Mouse (Mus musculus) cerebral cortex, adult 2 months (tissue): Measurements from ENCODE around the gene Slc7a15.

Source experiments
- WGBS: fragments of 180-500 bp; shearing (Covaris S2); methylation state at CpG from one replicate; pipeline ENCODE4 v1.1.7; 2018; 5-methylcytosine and 5-hydroxymethylcytosine counted together

Gene Slc7a15

GRCm38 (mm10) chr12:8559876-8560275 lies 39.0 kb downstream of the Slc7a15 start:
- 79% methylated on average over 3 of the region's 3 CpGs for WGBS

DNA sequence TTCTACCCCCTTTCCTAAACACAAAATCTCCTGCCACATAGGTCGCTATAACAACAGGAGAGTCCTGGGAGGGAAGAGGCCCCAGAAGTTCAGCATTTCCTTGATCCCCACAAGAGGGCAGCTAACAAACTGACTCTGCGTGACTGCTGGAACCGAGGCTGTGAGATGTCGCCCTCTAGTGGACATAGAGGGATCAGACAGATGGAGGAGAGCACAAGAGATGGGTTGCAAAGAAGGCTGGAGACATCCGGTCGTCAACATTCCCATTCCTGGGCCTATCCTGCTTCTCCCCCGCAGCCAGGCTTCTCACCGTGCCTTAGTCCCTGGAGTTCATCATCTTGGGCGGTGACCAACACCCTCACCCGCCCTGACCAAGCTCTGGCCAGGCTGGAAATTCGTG lies 51.5 kb downstream of the Slc7a15 start:
- WGBS = 25% methylated on average over 11 of the region's 11 CpGs

GRCm38 (mm10) chr12:8546801-8547200 lies 52.1 kb downstream of the Slc7a15 start:
- WGBS = 93% methylated on average over 6 of the region's 6 CpGs

- WGBS = 59% methylated on average over 5 of the region's 5 CpGs
Observed at GRCm38 (mm10) chr12:8545066-8545610, 53.7 kb downstream of the Slc7a15 start.

GRCm38 (mm10) chr12:8542371-8542770 lies 56.5 kb downstream of the Slc7a15 start:
- WGBS = 79% methylated on average over 4 of the region's 4 CpGs

DNA sequence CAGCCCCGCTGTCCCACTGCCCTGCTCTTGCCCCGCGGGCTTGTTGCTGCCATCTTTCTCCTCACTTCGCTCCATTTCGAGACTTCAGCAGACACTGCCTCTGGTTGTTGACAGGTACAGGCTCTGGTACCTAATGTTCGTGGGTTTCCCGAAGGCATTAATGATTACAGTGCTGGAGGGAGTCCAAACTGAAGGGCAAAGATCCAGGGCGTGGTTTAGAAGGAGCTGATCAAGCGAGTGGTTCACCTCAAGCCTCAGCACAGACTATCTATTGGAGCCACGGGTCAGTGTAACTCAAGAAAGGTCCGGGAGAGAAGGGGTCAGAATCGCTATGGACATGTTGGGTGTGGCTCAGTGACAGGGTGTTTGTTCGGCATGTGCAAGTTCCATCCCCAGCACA lies 59.4 kb downstream of the Slc7a15 start:
- WGBS = 88% methylated on average over 13 of the region's 13 CpGs

DNA sequence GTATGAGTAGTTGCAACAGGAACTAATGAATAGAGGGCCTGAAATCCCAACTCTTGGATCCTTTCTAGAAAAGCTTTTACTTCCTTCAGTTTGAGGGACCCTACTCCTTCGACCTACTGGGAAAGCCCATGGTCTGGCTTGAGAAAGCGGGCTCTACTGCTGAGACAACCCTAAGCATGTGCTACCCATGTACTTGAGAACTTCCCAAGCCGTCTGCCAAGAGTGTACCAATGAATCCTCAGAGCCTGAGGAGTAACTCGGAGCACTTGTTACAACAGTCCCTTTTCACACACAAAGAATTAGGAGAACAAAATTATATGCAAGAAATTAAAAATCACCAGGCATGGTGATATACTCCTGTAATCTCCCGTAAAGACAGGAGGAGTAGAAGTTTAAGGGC lies 61.6 kb downstream of the Slc7a15 start:
- WGBS = 96% methylated on average over 5 of the region's 5 CpGs

DNA sequence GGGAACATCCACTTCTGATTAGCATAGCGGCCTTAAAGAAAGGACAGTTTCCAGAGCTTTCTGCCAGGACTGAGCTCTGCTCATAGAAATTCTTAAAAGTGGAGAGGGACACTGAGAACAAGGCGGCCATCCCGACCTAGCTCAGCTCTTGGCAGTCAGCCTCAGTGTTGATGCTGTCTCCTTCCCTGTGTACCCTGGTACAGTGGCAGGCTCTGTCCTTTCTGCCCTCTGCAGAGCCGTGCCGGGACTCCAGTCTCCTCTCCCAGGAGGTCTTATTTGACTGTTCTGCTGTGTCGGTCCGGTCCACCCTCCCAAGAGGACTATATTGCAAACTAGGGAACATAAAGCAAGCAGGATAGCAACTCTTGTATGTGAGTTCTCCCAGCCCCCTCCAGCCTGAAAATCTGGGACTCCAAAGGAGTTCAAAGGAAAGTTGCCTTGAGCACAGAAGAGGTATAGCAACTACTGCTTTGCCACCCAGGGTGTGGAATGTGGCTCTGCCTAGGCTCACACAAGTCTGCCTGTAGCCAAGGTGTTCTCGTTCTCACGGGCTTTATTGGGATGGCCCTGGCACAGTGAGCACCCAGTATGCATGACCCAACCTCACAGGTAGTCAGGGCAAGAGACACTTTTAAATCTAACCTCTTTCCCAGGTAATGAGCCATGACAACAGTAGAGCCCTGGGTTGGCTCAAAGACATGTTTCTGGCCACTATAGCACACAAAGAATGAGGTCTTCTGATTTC lies 62.5 kb downstream of the Slc7a15 start:
- WGBS = 72% methylated on average over 9 of the region's 9 CpGs

- WGBS = 92% methylated on average over 7 of the region's 7 CpGs
Observed at GRCm38 (mm10) chr12:8535596-8535995, 63.3 kb downstream of the Slc7a15 start.

- WGBS = 100% methylated on average over 1 of the region's 1 CpGs
Observed at GRCm38 (mm10) chr12:8534915-8535314, 64.0 kb downstream of the Slc7a15 start.

DNA sequence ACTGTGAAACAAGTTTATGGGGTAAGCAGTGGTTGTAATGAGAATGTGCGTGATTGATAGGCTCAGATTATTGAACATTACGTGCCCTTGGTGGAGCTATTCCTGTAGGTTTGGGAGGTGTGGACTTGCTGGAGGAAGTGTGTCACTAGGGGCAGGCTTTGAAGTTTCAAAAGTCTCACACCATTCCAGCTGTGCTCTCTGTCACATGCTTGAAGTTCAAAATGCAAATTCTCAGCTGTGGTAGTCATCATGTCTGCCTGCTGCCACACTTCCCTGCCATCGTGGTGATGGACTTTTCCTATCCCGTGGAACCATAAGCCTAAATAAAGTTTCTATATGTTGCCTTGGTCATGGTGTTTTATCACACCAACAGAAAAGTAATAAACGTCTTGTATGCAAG lies 71.1 kb downstream of the Slc7a15 start:
- 79% methylated on average over 5 of the region's 5 CpGs for WGBS

- 88% methylated on average over 1 of the region's 1 CpGs for WGBS
Observed at GRCm38 (mm10) chr12:8527175-8527574, 71.7 kb downstream of the Slc7a15 start.

- 75% methylated on average over 5 of the region's 5 CpGs for WGBS
Observed at GRCm38 (mm10) chr12:8524062-8524461, 74.8 kb downstream of the Slc7a15 start.

GRCm38 (mm10) chr12:8522711-8523110 lies 76.2 kb downstream of the Slc7a15 start:
- 58% methylated on average over 2 of the region's 2 CpGs for WGBS

DNA sequence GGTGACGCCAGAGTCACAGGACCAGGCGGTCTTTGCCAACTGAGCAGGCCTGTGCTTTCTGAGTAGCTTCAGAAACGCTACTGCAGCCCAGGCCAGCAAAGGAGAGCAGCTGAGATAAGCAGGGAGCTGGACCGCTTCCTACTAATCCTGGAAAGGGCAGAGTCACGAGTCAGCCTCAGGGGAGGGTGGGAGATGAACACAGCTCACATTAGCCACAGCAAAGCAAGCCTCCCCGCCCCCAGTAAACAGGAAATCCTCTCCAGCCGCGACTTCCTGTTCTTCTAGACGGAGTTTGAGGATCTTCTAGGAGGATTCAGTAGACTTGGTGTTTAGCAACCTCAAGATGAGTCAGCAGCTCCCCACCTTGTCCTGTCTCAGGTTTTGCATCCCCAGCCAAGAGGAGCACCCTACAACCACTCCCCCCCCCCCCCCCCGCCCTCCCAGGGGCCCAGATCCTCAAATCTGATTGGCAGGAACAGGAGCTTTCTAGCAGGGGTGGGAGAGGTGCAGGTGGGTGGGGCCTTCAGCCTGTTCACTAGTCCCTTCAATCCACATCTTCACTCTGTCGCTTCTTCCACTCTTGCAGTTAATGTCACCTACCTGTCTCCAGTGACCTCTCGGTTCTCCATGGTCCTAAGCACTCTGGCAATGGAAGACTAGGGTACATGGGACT lies 77.4 kb downstream of the Slc7a15 start:
- 61% methylated on average over 12 of the region's 12 CpGs for WGBS

DNA sequence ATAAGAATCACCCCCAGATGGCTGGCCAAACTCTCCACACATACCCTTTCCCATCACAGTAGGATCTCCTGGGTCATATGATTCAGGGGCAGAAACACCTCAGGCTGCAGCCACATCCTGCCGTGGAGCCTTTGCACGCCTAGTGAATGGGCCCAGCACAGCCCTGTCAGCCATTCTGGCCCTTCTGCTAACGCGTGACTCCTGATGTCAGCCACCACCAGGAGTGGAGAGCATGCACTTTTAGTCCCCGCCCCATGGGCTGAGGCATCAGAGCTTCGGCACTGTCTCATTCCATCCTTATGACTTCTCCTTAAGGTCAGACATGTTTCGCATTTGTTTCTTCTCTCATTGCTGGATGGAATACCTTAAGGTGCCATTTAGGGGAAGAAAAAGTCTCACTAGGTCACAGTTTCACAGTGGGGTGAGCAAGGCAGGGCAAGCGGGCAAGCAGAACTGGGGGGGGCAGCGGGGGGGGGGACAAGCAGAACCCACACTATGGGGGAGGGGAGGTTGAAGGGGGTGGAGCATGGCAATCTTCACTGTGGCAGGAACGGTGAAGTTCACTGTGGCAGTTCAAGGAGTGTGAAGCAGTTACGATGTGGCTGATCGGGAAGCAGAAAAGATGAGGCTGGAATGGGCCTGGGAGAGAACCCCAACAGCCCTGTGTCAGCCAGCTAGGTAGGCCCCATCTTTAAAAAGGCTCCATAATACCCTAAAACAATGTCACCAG lies 79.3 kb downstream of the Slc7a15 start:
- 82% methylated on average over 12 of the region's 12 CpGs for WGBS

- 60% methylated on average over 18 of the region's 18 CpGs for WGBS
Observed at GRCm38 (mm10) chr12:8511037-8511882, 87.6 kb downstream of the Slc7a15 start.

DNA sequence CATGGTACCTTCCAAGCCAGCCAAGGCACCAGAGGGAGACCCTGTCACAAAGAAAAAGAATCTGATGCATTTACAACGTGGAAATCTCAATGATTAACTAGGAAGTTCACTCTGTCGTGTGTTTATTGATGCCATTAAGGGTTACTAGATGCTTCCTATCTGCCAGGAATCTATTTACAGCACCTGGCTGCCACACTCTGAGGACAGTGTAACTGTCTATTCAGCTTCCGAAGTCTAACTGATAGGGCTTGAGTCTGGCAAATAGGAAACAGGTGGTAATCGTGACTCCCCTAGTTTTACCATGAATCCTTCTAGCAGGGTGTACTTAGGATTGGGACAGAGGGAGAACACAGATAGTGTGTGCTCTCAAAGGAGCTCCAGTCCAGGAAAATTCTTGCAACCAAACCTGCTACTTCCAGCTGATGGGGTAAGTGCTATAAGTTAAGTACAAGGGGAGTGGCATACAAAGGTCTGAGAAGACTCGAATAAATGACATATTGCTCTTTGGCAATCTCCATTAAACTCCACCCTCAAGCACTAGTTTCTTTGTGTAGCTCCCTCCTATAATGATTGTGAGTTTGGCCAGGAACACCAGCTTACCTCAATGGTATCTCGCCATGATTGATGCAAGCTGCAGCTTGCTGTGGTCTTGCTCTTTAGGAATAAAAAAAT lies 88.4 kb downstream of the Slc7a15 start:
- WGBS = 78% methylated on average over 6 of the region's 6 CpGs

- WGBS = 59% methylated on average over 5 of the region's 5 CpGs
Observed at GRCm38 (mm10) chr12:8509693-8510092, 89.2 kb downstream of the Slc7a15 start.

GRCm38 (mm10) chr12:8506954-8507707 lies 91.7 kb downstream of the Slc7a15 start:
- 79% methylated on average over 9 of the region's 9 CpGs for WGBS
